Mouse (Mus musculus) liver, embryonic 14.5 days (tissue): ENCODE results near the gene Slc8a3. TPM values are rescaled to one million over a fixed set of nuclear protein-coding genes. Genes with fewer than 3 reads are reported as not detected.

ENCODE experiments used
- ATAC-seq: fragments of 200-750 bp; cut with Nextera tagmentation; 2 replicates; pipeline ENCODE4 v1.8.0; 2017; ENCODE audit warnings: moderate number of reproducible peaks, mild to moderate bottlenecking, moderate library complexity; ENCODE audit not compliant: insufficient read depth
- DNase-seq, 3 experiments: peaks; one replicate each; pipeline ENCODE4 v3.0.0-alpha.2; 2012 to 2013; ENCODE audit warnings: low read depth in 3 of 3, low spot score in 3 of 3
- H3K27ac ChIP-seq: fragments of 300-500 bp; sonication (generic); 2 replicates; pipeline ENCODE4 v1.5.1; 2014; ENCODE audit warnings: moderate library complexity, mild to moderate bottlenecking, control low read depth, inconsistent platforms
- H3K27me3 ChIP-seq: fragments of 300-500 bp; sonication (generic); 2 replicates; pipeline ENCODE4 v1.6.1; 2014; ENCODE audit warnings: mild to moderate bottlenecking, low read length, moderate library complexity; ENCODE audit not compliant: control insufficient read depth, insufficient read depth
- H3K36me3 ChIP-seq: fragments of 300-500 bp; sonication (generic); replicated peaks from 2 replicates; pipeline ENCODE4 v1.6.1; 2014; ENCODE audit warnings: low read depth; ENCODE audit not compliant: control insufficient read depth, insufficient read depth
- H3K4me1 ChIP-seq, 2 experiments: fragments of 200-500 bp in 1 of 2; fragments of 300-500 bp in 1 of 2; sonication (generic) in 1 of 2; replicated peaks; 2 replicates each; pipeline ENCODE4 v1.6.1; 2012 to 2014; ENCODE audit warnings: antibody characterized with exemption in 1 of 2, inconsistent platforms in 1 of 2, low read length in 1 of 2; ENCODE audit not compliant: control insufficient read depth in 2 of 2, insufficient read depth in 2 of 2
- H3K4me2 ChIP-seq: fragments of 300-500 bp; sonication (generic); 2 replicates; pipeline ENCODE4 v1.6.1; 2014; ENCODE audit warnings: low read depth, mild to moderate bottlenecking, control low read depth, moderate library complexity
- H3K4me3 ChIP-seq, 2 experiments: fragments of 200-500 bp in 1 of 2; fragments of 300-500 bp in 1 of 2; sonication (generic) in 1 of 2; 2 replicates each; pipeline ENCODE4 v1.5.1; 2012 to 2014; ENCODE audit warnings: low read depth in 2 of 2, low read length in 2 of 2, mild to moderate bottlenecking in 2 of 2, control low read depth in 1 of 2, inconsistent platforms in 1 of 2, moderate library complexity in 1 of 2; ENCODE audit not compliant: insufficient read depth in 1 of 2
- H3K9ac ChIP-seq: fragments of 300-500 bp; sonication (generic); replicated peaks from 2 replicates; pipeline ENCODE4 v1.6.1; 2014; ENCODE audit warnings: mild to moderate bottlenecking, control low read depth, moderate library complexity
- H3K9me3 ChIP-seq: fragments of 300-500 bp; sonication (generic); 2 replicates; pipeline ENCODE4 v1.6.1; 2016; ENCODE audit warnings: low read length, mixed read lengths; ENCODE audit not compliant: control insufficient read depth
- CTCF ChIP-seq: IDR thresholded peaks from 2 replicates; pipeline ENCODE4 v1.5.1; 2016; ENCODE audit warnings: antibody characterized with exemption, low read depth, control low read depth
- EP300 ChIP-seq: IDR thresholded peaks from 2 replicates; pipeline ENCODE4 v1.6.1; 2016; ENCODE audit warnings: antibody characterized with exemption, low read depth
- WGBS: fragments of 180-500 bp; shearing (Covaris S2); extraction: QIAGEN DNeasy Blood & Tissue Kit; methylation state at CpG from one replicate; pipeline ENCODE4 v1.1.7; 2014; ENCODE audit not compliant: insufficient replicate concordance; 5-methylcytosine and 5-hydroxymethylcytosine counted together
- microRNA-seq: library from miRNA; unstranded; fragments of <30 nt; microRNA quantifications from one replicate; pipeline ENCODE4, GENCODE M21; 2016
- polyA plus RNA-seq, 2 experiments: library from polyadenylated mRNA; depleted of rRNA in 1 of 2; stranded (reverse) in 1 of 2; unstranded in 1 of 2; fragments of >200 nt; fragmentation: Nextera tagmentation in 1 of 2; extraction: Ambion mirVana in 1 of 2; gene quantifications; 2 replicates each; pipeline versions ENCODE4 v1.2.1 to v1.2.3; 2012 to 2014

Slc8a3 gene
- polyA plus RNA-seq, 2 experiments: 0.02 TPM; not detected in 1

- DNase-seq: no peak
- no peak for ATAC-seq
- TF ChIP-seq EP300 (no peak), CTCF (no peak)
- H3K27me3 ChIP-seq: no peaks in the 10 kb centered on the region
- H3K4me2 ChIP-seq: no peak overlapping the region
- H3K4me1 ChIP-seq: no peaks in the 10 kb centered on the region
- H3K4me3 ChIP-seq: no peak overlapping the region
- no peaks in the 10 kb centered on the region for H3K36me3 ChIP-seq
- no peak overlapping the region for H3K9ac ChIP-seq
- no peak overlapping the region for H3K27ac ChIP-seq
- 69% methylated on average over 6 of the region's 6 CpGs for WGBS
- H3K9me3 ChIP-seq: no peaks in the 10 kb centered on the region
These were observed 185.0 kb downstream of the Slc8a3 start for GRCm38 (mm10) chr12:81147956-81148355.

Small RNAs within 50 kb of the gene (microRNA-seq; reads per million reads assigned to microRNA genes)
- gene Mir3067: 3.4 reads per million

Other genes starting within 250 kb of the Slc8a3 start
- 0.13 and 0.21 TPM in 2 replicates for gene Gm4787, start 46.3 kb upstream of the Slc8a3 start, polyA plus RNA-seq (2012; rRNA removed)
- 0.06 and 0.18 TPM in 2 replicates for gene Gm4787, start 46.3 kb upstream of the Slc8a3 start, polyA plus RNA-seq (2014; fragmentation: Nextera tagmentation; extraction: Ambion mirVana)
- 0.14 and 0.31 TPM in 2 replicates for gene Adam4, start 88.8 kb upstream of the Slc8a3 start, polyA plus RNA-seq (2012; rRNA removed)
- 0.05 and 0.08 TPM in 2 replicates for gene Adam4, start 88.8 kb upstream of the Slc8a3 start, polyA plus RNA-seq (2014; fragmentation: Nextera tagmentation; extraction: Ambion mirVana)
- 21.1 and 36.3 TPM in 2 replicates for gene Cox16, start 151.9 kb upstream of the Slc8a3 start, polyA plus RNA-seq (2012; rRNA removed)
- 77.3 and 84.2 TPM in 2 replicates for gene Cox16, start 151.9 kb upstream of the Slc8a3 start, polyA plus RNA-seq (2014; fragmentation: Nextera tagmentation; extraction: Ambion mirVana)
- 3.9 and 4.8 TPM in 2 replicates for gene Gm20498, start 199.7 kb upstream of the Slc8a3 start, polyA plus RNA-seq (2012; rRNA removed)
- gene Gm20498, start 199.7 kb upstream of the Slc8a3 start, polyA plus RNA-seq (2014; fragmentation: Nextera tagmentation; extraction: Ambion mirVana): 13.0 and 14.4 TPM in 2 replicates
- 4.0 and 8.2 TPM in 2 replicates for gene Synj2bp, start 199.7 kb upstream of the Slc8a3 start, polyA plus RNA-seq (2012; rRNA removed)
- gene Synj2bp, start 199.7 kb upstream of the Slc8a3 start, polyA plus RNA-seq (2014; fragmentation: Nextera tagmentation; extraction: Ambion mirVana): 12.1 and 15.2 TPM in 2 replicates
- 0.02 TPM in 1 of 2 replicates, not detected in the other for gene Adam21, start 235.3 kb upstream of the Slc8a3 start, polyA plus RNA-seq (2012; rRNA removed)
- gene Adam21, start 235.3 kb upstream of the Slc8a3 start, polyA plus RNA-seq (2014; fragmentation: Nextera tagmentation; extraction: Ambion mirVana): not detected in 2 replicates